Mouse (Mus musculus) midbrain, postnatal 0 days (tissue): ENCODE measurements around the gene Rsf1. TPM values are rescaled to one million over a fixed set of nuclear protein-coding genes. Genes with fewer than 3 reads are reported as not detected.

Source experiments
- ATAC-seq: fragments of 200-750 bp; cut with Nextera tagmentation; 2 replicates; pipeline ENCODE4 v1.8.0; 2017; ENCODE audit warnings: moderate number of reproducible peaks, mild to moderate bottlenecking, moderate TSS enrichment, moderate library complexity; ENCODE audit not compliant: low FRiP score
- DNase-seq: peaks from one replicate; pipeline ENCODE4 v3.0.0-alpha.2; 2015; ENCODE audit warnings: low spot score
- H3K27ac ChIP-seq: fragments of 300-500 bp; sonication (generic); 2 replicates; pipeline ENCODE4 v1.5.1; 2014; ENCODE audit warnings: low read depth, mild to moderate bottlenecking, low read length, mixed read lengths
- H3K27me3 ChIP-seq: fragments of 300-500 bp; sonication (generic); 2 replicates; pipeline ENCODE4 v1.6.1; 2014; ENCODE audit warnings: low read length, control low read depth, mixed read lengths; ENCODE audit not compliant: insufficient read depth
- H3K36me3 ChIP-seq: fragments of 300-500 bp; sonication (generic); 2 replicates; pipeline ENCODE4 v1.6.1; 2014; ENCODE audit warnings: low read length, control low read depth, mixed read lengths; ENCODE audit not compliant: insufficient read depth
- H3K4me1 ChIP-seq: fragments of 300-500 bp; sonication (generic); 2 replicates; pipeline ENCODE4 v1.6.1; 2014; ENCODE audit warnings: mild to moderate bottlenecking, control low read depth, antibody characterized with exemption, low read length, mixed read lengths; ENCODE audit not compliant: insufficient read depth
- H3K4me2 ChIP-seq: fragments of 300-500 bp; sonication (generic); 2 replicates; pipeline ENCODE4 v1.6.1; 2014; ENCODE audit warnings: low read depth, mild to moderate bottlenecking, low read length, mixed read lengths; ENCODE audit not compliant: poor library complexity, severe bottlenecking
- H3K4me3 ChIP-seq: fragments of 300-500 bp; sonication (generic); 2 replicates; pipeline ENCODE4 v1.5.1; 2014; ENCODE audit warnings: low read depth, mild to moderate bottlenecking, low read length, moderate library complexity
- H3K9ac ChIP-seq: fragments of 300-500 bp; sonication (generic); replicated peaks from 2 replicates; pipeline ENCODE4 v1.6.1; 2014; ENCODE audit warnings: mild to moderate bottlenecking, low read length, moderate library complexity, mixed read lengths; ENCODE audit not compliant: poor library complexity, severe bottlenecking
- H3K9me3 ChIP-seq: fragments of 300-500 bp; sonication (generic); 2 replicates; pipeline ENCODE4 v1.6.1; 2016; ENCODE audit warnings: low read length, control low read depth
- CTCF ChIP-seq: IDR thresholded peaks from 2 replicates; pipeline ENCODE4 v1.5.1; 2016; ENCODE audit warnings: antibody characterized with exemption, mild to moderate bottlenecking
- WGBS: fragments of 180-500 bp; shearing (Covaris S2); extraction: QIAGEN DNeasy Blood & Tissue Kit; methylation state at CpG from one replicate; pipeline ENCODE4 v1.1.7; 2014; 5-methylcytosine and 5-hydroxymethylcytosine counted together
- polyA plus RNA-seq: library from polyadenylated mRNA; unstranded; fragments of >200 nt; fragmentation: Nextera tagmentation; extraction: Ambion mirVana; gene quantifications from 2 replicates; pipeline ENCODE4 v1.2.1, GENCODE M21; 2015
- total RNA-seq: library from RNA; depleted of rRNA; stranded (reverse); fragments of >200 nt; gene quantifications from 2 replicates; pipeline ENCODE4 v1.2.3, GENCODE M21; 2014; rRNA removed

The Rsf1 gene
- total and polyA plus RNA-seq, 2 experiments from 2014 or later, result 19.8 to 27.4 TPM

GRCm38 (mm10) chr7:97737638-97738456 is 158.2 kb downstream of the Rsf1 start, which contains the start of gene Aqp11:
Gene Aqp11 (minus strand): TSS chr7:97738289.
- H3K9ac ChIP-seq, result peak within 1 kb of the TSS; percentile 79
- no peak for TF ChIP-seq CTCF
- no peaks in the 10 kb centered on the region for H3K4me1 ChIP-seq
- no peaks in the 10 kb centered on the region for H3K27me3 ChIP-seq
- H3K27ac ChIP-seq, result no peak within 1 kb of the TSS
- ATAC-seq, result peak; percentile 90
- H3K9me3 ChIP-seq, result no peaks in the 10 kb centered on the region
- DNase-seq, result peak; percentile 81
- WGBS, result under 1% methylated on average over 49 of the region's 64 CpGs
- peak within 1 kb of the TSS; percentile 95 for H3K4me2 ChIP-seq
- peak within 1 kb of the TSS; percentile 73 for H3K4me3 ChIP-seq
- H3K36me3 ChIP-seq, result no peaks in the 10 kb centered on the region

- H3K4me3 ChIP-seq, result no peak overlapping the region
- H3K9me3 ChIP-seq, result no peaks in the 10 kb centered on the region
- 45% methylated on average over 10 of the region's 10 CpGs for WGBS
- H3K4me2 ChIP-seq, result no peak overlapping the region
- DNase-seq, result no peak
- ATAC-seq, result no peak
- no peaks in the 10 kb centered on the region for H3K36me3 ChIP-seq
- TF ChIP-seq CTCF, result no peak
- H3K4me1 ChIP-seq, result no peaks in the 10 kb centered on the region
- no peaks in the 10 kb centered on the region for H3K27me3 ChIP-seq
- H3K27ac ChIP-seq, result no peak overlapping the region
- H3K9ac ChIP-seq, result no peak overlapping the region
These were observed 161.3 kb downstream of the Rsf1 start for GRCm38 (mm10) chr7:97740948-97741347.

- Histone ChIP-seq H3K36me3 (no peaks in the 10 kb centered on the region), H3K4me3 (no peak overlapping the region), H3K27me3 (no peaks in the 10 kb centered on the region), H3K4me1 (no peaks in the 10 kb centered on the region), H3K27ac (no peak overlapping the region), H3K9ac (no peak overlapping the region), H3K4me2 (no peak overlapping the region), H3K9me3 (no peaks in the 10 kb centered on the region)
- 9% methylated on average over 1 of the region's 1 CpGs for WGBS
- TF ChIP-seq CTCF, result no peak
- DNase-seq, result no peak
- ATAC-seq, result no peak
These were observed 162.1 kb downstream of the Rsf1 start for GRCm38 (mm10) chr7:97741756-97742291.

Other genes with a start within 250 kb of the Rsf1 start
- gene Usp35, start 247.9 kb upstream of the Rsf1 start, total RNA-seq, result 13.4 and 14.3 TPM in 2 replicates
- gene Usp35, start 247.9 kb upstream of the Rsf1 start, polyA plus RNA-seq, result 2.7 and 2.9 TPM in 2 replicates
- gene Kctd21, start 247.6 kb upstream of the Rsf1 start, total RNA-seq, result 4.0 and 6.1 TPM in 2 replicates
- 3.1 TPM in 2 replicates for gene Kctd21, start 247.6 kb upstream of the Rsf1 start, polyA plus RNA-seq
- 6.4 and 7.3 TPM in 2 replicates for gene Alg8, start 208.3 kb upstream of the Rsf1 start, total RNA-seq
- gene Alg8, start 208.3 kb upstream of the Rsf1 start, polyA plus RNA-seq, result 9.0 and 9.1 TPM in 2 replicates
- 408 and 463 TPM in 2 replicates for gene Ndufc2, start 179.9 kb upstream of the Rsf1 start, total RNA-seq
- gene Ndufc2, start 179.9 kb upstream of the Rsf1 start, polyA plus RNA-seq, result 608 and 638 TPM in 2 replicates
- 0.85 and 1.7 TPM in 2 replicates for gene Thrsp, start 162.2 kb upstream of the Rsf1 start, total RNA-seq
- 1.3 and 1.6 TPM in 2 replicates for gene Thrsp, start 162.2 kb upstream of the Rsf1 start, polyA plus RNA-seq
- gene Kctd14, start 128.6 kb upstream of the Rsf1 start, total RNA-seq, result 0.14 and 0.16 TPM in 2 replicates
- gene Kctd14, start 128.6 kb upstream of the Rsf1 start, polyA plus RNA-seq, result 1.0 and 1.3 TPM in 2 replicates
- 31.2 and 32.8 TPM in 2 replicates for gene Ints4, start 98.9 kb upstream of the Rsf1 start, total RNA-seq
- 23.0 and 23.3 TPM in 2 replicates for gene Ints4, start 98.9 kb upstream of the Rsf1 start, polyA plus RNA-seq
- gene Aamdc, start 392 bp upstream of the Rsf1 start, total RNA-seq, result 19.4 and 26.1 TPM in 2 replicates
- gene Aamdc, start 392 bp upstream of the Rsf1 start, polyA plus RNA-seq, result 53.2 and 57.5 TPM in 2 replicates
- 90.2 and 101 TPM in 2 replicates for gene Clns1a, start 116.7 kb downstream of the Rsf1 start, total RNA-seq
- gene Clns1a, start 116.7 kb downstream of the Rsf1 start, polyA plus RNA-seq, result 157 and 162 TPM in 2 replicates
- 13.5 and 13.7 TPM in 2 replicates for gene Aqp11, start 158.4 kb downstream of the Rsf1 start, total RNA-seq
- gene Aqp11, start 158.4 kb downstream of the Rsf1 start, polyA plus RNA-seq, result 24.0 and 25.4 TPM in 2 replicates
- 162 and 193 TPM in 2 replicates for gene Pak1, start 208.7 kb downstream of the Rsf1 start, total RNA-seq
- 131 TPM in 2 replicates for gene Pak1, start 208.7 kb downstream of the Rsf1 start, polyA plus RNA-seq